Mouse (Mus musculus): Measurements from ENCODE around the gene Myo16. TPM values are rescaled to one million over a fixed set of nuclear protein-coding genes. Genes with fewer than 3 reads are reported as not detected.

The Myo16 gene
- polyA plus RNA-seq, 1 experiment from 2014 or later: 0.34 TPM

- H3K27ac ChIP-seq (replicated peaks in 1 of 2; ENCODE audit: control insufficient read depth in 1 of 2, insufficient read depth in 1 of 2, low read depth in 2 of 2, low read length in 2 of 2): no peak overlapping the region
- WGBS: 55% methylated on average over 2 of the region's 2 CpGs
- no peak overlapping the region for H3K9ac ChIP-seq (ENCODE audit: low read length)
- H3K9me3 ChIP-seq (ENCODE audit: control insufficient read depth, low read length): peaks cover 7% of the 10 kb centered on the region; the same call in 1 of the 2 replicates
- no peak overlapping the region for H3K4me3 ChIP-seq (ENCODE audit: control insufficient read depth in 1 of 2, insufficient read depth in 1 of 2, low read depth in 1 of 2, low read length in 2 of 2)
- no peak for ATAC-seq (ENCODE audit: insufficient number of reproducible peaks, insufficient read depth, low FRiP score, low read depth)
- no peaks in the 10 kb centered on the region for H3K4me1 ChIP-seq (ENCODE audit: control insufficient read depth in 2 of 2, insufficient read depth in 2 of 2, low read length in 2 of 2)
- H3K4me2 ChIP-seq (ENCODE audit: low read length): no peak overlapping the region
- no peaks in the 10 kb centered on the region for H3K27me3 ChIP-seq (ENCODE audit: control insufficient read depth, insufficient read depth, low read length)
- no peaks in the 10 kb centered on the region for H3K36me3 ChIP-seq (ENCODE audit: control insufficient read depth, insufficient read depth, low read length)
Measured at GRCm38 (mm10) chr8:10671862-10672548, 518.3 kb downstream of the Myo16 start.

DNA sequence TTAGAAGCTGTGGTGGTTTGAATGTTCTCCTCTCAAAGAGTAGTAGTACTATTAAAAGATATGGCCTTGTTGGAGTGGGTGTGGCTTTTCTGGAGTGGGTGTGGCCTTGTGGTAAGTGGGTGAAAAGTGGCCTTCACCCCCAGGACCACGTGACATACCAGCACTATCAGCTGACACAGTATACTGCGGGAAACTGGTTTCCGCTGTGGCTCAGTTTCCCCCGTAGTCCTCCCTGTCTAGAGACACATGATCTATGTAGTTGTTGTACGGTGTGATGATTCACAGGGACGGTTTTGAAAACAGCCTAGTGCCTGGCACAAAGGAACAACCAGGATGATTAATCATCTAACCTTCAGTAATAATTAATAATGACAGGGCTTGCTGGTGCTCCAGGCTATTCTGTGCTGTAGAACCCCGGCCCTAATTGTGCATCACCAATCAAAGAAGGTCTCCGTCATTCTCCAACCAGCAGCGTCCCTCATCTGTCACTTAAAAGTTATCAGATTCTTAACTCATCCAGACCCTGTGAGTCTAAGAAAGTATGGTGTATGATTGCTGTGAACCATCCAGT lies 524.2 kb downstream of the Myo16 start:
- no peak for ATAC-seq (ENCODE audit: insufficient number of reproducible peaks, insufficient read depth, low FRiP score, low read depth)
- Histone ChIP-seq H3K36me3 (ENCODE audit: control insufficient read depth, insufficient read depth, low read length) (no peaks in the 10 kb centered on the region), H3K27me3 (ENCODE audit: control insufficient read depth, insufficient read depth, low read length) (no peaks in the 10 kb centered on the region), H3K9me3 (ENCODE audit: control insufficient read depth, low read length) (no peaks in the 10 kb centered on the region), H3K9ac (ENCODE audit: low read length) (no peak overlapping the region), H3K4me1 (ENCODE audit: control insufficient read depth in 2 of 2, insufficient read depth in 2 of 2, low read length in 2 of 2) (no peaks in the 10 kb centered on the region; a peak in 1 of 4 replicates), H3K27ac (replicated peaks in 1 of 2; ENCODE audit: control insufficient read depth in 1 of 2, insufficient read depth in 1 of 2, low read depth in 2 of 2, low read length in 2 of 2) (no peak overlapping the region), H3K4me2 (ENCODE audit: low read length) (no peak overlapping the region), H3K4me3 (ENCODE audit: control insufficient read depth in 1 of 2, insufficient read depth in 1 of 2, low read depth in 1 of 2, low read length in 2 of 2) (no peak overlapping the region)
- WGBS: 78% methylated on average over 9 of the region's 9 CpGs

DNA sequence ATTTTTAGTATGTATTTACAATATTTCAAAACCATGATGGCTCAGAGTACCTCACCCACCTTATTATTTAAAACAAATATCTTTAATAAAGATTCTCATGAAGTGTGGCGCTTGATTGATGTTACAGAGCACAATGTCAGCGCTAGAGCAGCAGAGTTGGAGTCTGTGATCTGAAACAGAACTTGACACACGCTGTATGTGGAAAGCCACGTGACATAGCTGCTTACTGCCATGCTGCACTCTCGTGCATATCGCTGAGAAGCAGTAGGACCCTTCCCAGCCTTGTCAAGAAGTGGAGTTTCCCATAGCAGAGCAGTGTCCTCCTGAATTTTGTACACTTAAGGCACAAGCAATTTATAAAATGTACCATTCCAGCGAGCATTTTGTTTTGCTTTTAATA lies 528.2 kb downstream of the Myo16 start:
- no peak for ATAC-seq (ENCODE audit: insufficient number of reproducible peaks, insufficient read depth, low FRiP score, low read depth)
- H3K4me3 ChIP-seq (ENCODE audit: control insufficient read depth in 1 of 2, insufficient read depth in 1 of 2, low read depth in 1 of 2, low read length in 2 of 2): no peak overlapping the region
- H3K4me1 ChIP-seq (ENCODE audit: control insufficient read depth in 2 of 2, insufficient read depth in 2 of 2, low read length in 2 of 2): no peaks in the 10 kb centered on the region; a peak in 1 of 4 replicates
- H3K9ac ChIP-seq (ENCODE audit: low read length): no peak overlapping the region
- H3K9me3 ChIP-seq (ENCODE audit: control insufficient read depth, low read length): no peaks in the 10 kb centered on the region
- H3K27ac ChIP-seq (replicated peaks in 1 of 2; ENCODE audit: control insufficient read depth in 1 of 2, insufficient read depth in 1 of 2, low read depth in 2 of 2, low read length in 2 of 2): no peak overlapping the region
- no peaks in the 10 kb centered on the region for H3K36me3 ChIP-seq (ENCODE audit: control insufficient read depth, insufficient read depth, low read length)
- no peak overlapping the region for H3K4me2 ChIP-seq (ENCODE audit: low read length)
- H3K27me3 ChIP-seq (ENCODE audit: control insufficient read depth, insufficient read depth, low read length): no peaks in the 10 kb centered on the region
- WGBS: 67% methylated on average over 7 of the region's 7 CpGs

DNA sequence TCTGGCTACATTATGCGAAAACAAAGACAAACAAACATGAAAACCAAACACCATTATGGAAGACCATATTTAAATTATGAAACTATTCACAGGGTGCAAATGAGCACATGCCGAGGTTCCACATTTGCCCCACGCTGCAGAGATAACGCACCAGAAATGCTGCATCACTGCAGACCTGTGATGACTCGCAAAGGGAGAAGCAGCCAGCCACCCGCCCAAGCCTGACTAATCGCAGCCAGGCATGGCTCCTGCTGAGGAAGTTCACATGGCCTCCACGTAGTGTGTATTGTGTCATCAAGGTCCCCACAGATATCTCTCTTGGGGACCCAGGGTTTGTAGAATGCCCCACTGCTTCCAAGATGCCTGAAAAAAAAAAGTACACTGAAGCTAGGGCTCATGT lies 529.4 kb downstream of the Myo16 start:
- H3K27me3 ChIP-seq (ENCODE audit: control insufficient read depth, insufficient read depth, low read length): no peaks in the 10 kb centered on the region
- no peak overlapping the region for H3K27ac ChIP-seq (replicated peaks in 1 of 2; ENCODE audit: control insufficient read depth in 1 of 2, insufficient read depth in 1 of 2, low read depth in 2 of 2, low read length in 2 of 2)
- ATAC-seq (ENCODE audit: insufficient number of reproducible peaks, insufficient read depth, low FRiP score, low read depth): no peak
- WGBS: 54% methylated on average over 8 of the region's 8 CpGs
- no peak overlapping the region for H3K4me2 ChIP-seq (ENCODE audit: low read length)
- H3K9me3 ChIP-seq (ENCODE audit: control insufficient read depth, low read length): no peaks in the 10 kb centered on the region
- no peak overlapping the region for H3K9ac ChIP-seq (ENCODE audit: low read length)
- H3K4me3 ChIP-seq (ENCODE audit: control insufficient read depth in 1 of 2, insufficient read depth in 1 of 2, low read depth in 1 of 2, low read length in 2 of 2): no peak overlapping the region
- no peaks in the 10 kb centered on the region; a peak in 1 of 4 replicates for H3K4me1 ChIP-seq (ENCODE audit: control insufficient read depth in 2 of 2, insufficient read depth in 2 of 2, low read length in 2 of 2)
- H3K36me3 ChIP-seq (ENCODE audit: control insufficient read depth, insufficient read depth, low read length): no peaks in the 10 kb centered on the region

Other genes with a start within 250 kb of the Myo16 start
- gene Lig4, start 176.2 kb upstream of the Myo16 start, polyA plus RNA-seq (2014; fragmentation: Nextera tagmentation; extraction: Ambion mirVana): 4.2 and 5.3 TPM in 2 replicates
- 17.6 and 17.8 TPM in 2 replicates for gene Abhd13, start 176.2 kb upstream of the Myo16 start, polyA plus RNA-seq (2014; fragmentation: Nextera tagmentation; extraction: Ambion mirVana)
- 0.24 and 1.0 TPM in 2 replicates for gene Tnfsf13b, start 147.4 kb upstream of the Myo16 start, polyA plus RNA-seq (2014; fragmentation: Nextera tagmentation; extraction: Ambion mirVana)

Measured in heart, embryonic 14.5 days (tissue).